Mouse (Mus musculus) hematopoietic stem cell, adult 5-6 weeks (primary cell): ENCODE measurements around the gene Pate4. TPM values are rescaled to one million over a fixed set of nuclear protein-coding genes. Genes with fewer than 3 reads are reported as not detected.
"Not testable (repeated sequence)": the region's sequence is repeated elsewhere in the genome, so short reads cannot be mapped to it uniquely, and the experiment has no call there.

Source experiments
- ATAC-seq, 2 experiments: fragments of 125-278 bp in 1 of 2; replicated peaks in 1 of 2; 2 replicates each; pipeline ENCODE4 v1.8.0; 2016 to 2017; ENCODE audit warnings: inconsistent platforms in 2 of 2, mild to moderate bottlenecking in 2 of 2, moderate number of reproducible peaks in 2 of 2, low read depth in 1 of 2, moderate TSS enrichment in 1 of 2; ENCODE audit not compliant: low FRiP score in 2 of 2, poor library complexity in 2 of 2, severe bottlenecking in 2 of 2, insufficient read depth in 1 of 2, low TSS enrichment in 1 of 2
- total RNA-seq: library from RNA; stranded (forward); fragments of 172-1452, 232-1000 nt; gene quantifications from 2 replicates; pipeline ENCODE4 v1.2.3, GENCODE M21; 2017

The Pate4 gene
- total RNA-seq: not detected in 2 replicates

GRCm38 (mm10) chr9:35611841-35612240 is at the start of gene Pate4:
Gene Pate4 (minus strand): TSS chr9:35611941.
- no peak for ATAC-seq

- ATAC-seq: no peak
Measured at GRCm38 (mm10) chr9:35648102-35648501, 36.4 kb upstream of the Pate4 start, which contains the start of gene Pate3. Gene Pate3 (minus strand): TSS chr9:35648202.

- ATAC-seq: no peak
Measured at GRCm38 (mm10) chr9:35632981-35633380, 21.2 kb upstream of the Pate4 start.

GRCm38 (mm10) chr9:35616784-35617183 is 5.0 kb upstream of the Pate4 start:
- not testable (repeated sequence) for ATAC-seq

GRCm38 (mm10) chr9:35614005-35614404 is 2.3 kb upstream of the Pate4 start:
- 0 out of 4 replicates have a peak, but pooled peaks of 1 of the 2 experiments have one; percentile 32 for ATAC-seq

GRCm38 (mm10) chr9:35607647-35608405 is 3.9 kb downstream of the Pate4 start:
- no peak for ATAC-seq

GRCm38 (mm10) chr9:35592903-35593302 is 18.8 kb downstream of the Pate4 start:
- peak; percentile 58 to 76; a peak in 3 of 4 replicates for ATAC-seq

GRCm38 (mm10) chr9:35587674-35588073 is 24.1 kb downstream of the Pate4 start:
- 0 out of 4 replicates have a peak, but pooled peaks of 1 of the 2 experiments have one; percentile 37 for ATAC-seq

- ATAC-seq: no peak
Measured at GRCm38 (mm10) chr9:35574416-35574815, 37.3 kb downstream of the Pate4 start.

GRCm38 (mm10) chr9:35570663-35571062 is 41.1 kb downstream of the Pate4 start:
- no peak for ATAC-seq

- ATAC-seq: peak; percentile 98
Measured at GRCm38 (mm10) chr9:35569571-35570534, 41.9 kb downstream of the Pate4 start, which contains the start of the genes Pate2 and Hyls1. Gene Pate2 (plus strand): TSS chr9:35570284. Gene Hyls1 (minus strand): TSS chr9:35570398.

GRCm38 (mm10) chr9:35567995-35568394 is 43.7 kb downstream of the Pate4 start:
- no peak for ATAC-seq

GRCm38 (mm10) chr9:35564536-35565240 is 47.1 kb downstream of the Pate4 start:
- ATAC-seq: no peak

- no peak for ATAC-seq
Measured at GRCm38 (mm10) chr9:35561583-35561982, 50.2 kb downstream of the Pate4 start.

GRCm38 (mm10) chr9:35561076-35561475 is 50.7 kb downstream of the Pate4 start:
- no peak for ATAC-seq

GRCm38 (mm10) chr9:35559009-35559890 is 52.5 kb downstream of the Pate4 start:
- ATAC-seq: peak; percentile 97 to 98
